Mouse (Mus musculus) hindbrain, embryonic 13.5 days (tissue): Measurements from ENCODE around the gene Glp1r. TPM values are rescaled to one million over a fixed set of nuclear protein-coding genes. Genes with fewer than 3 reads are reported as not detected.

ENCODE experiments used
- ATAC-seq: fragments of 200-750 bp; cut with Nextera tagmentation; 2 replicates; pipeline ENCODE4 v1.8.0; 2017; ENCODE audit warnings: moderate TSS enrichment; ENCODE audit not compliant: low FRiP score
- H3K27ac ChIP-seq: fragments of 300-500 bp; sonication (generic); 2 replicates; pipeline ENCODE4 v1.5.1; 2015; ENCODE audit warnings: inconsistent platforms, mild to moderate bottlenecking, moderate library complexity
- H3K27me3 ChIP-seq: fragments of 300-500 bp; sonication (generic); 2 replicates; pipeline ENCODE4 v1.6.1; 2015; ENCODE audit warnings: mild to moderate bottlenecking, inconsistent platforms
- H3K36me3 ChIP-seq: fragments of 300-500 bp; sonication (generic); 2 replicates; pipeline ENCODE4 v1.6.1; 2015; ENCODE audit warnings: mild to moderate bottlenecking, inconsistent platforms
- H3K4me1 ChIP-seq: fragments of 300-500 bp; sonication (generic); replicated peaks from 2 replicates; pipeline ENCODE4 v1.6.1; 2015; ENCODE audit warnings: inconsistent platforms
- H3K4me2 ChIP-seq: fragments of 300-500 bp; sonication (generic); 2 replicates; pipeline ENCODE4 v1.6.1; 2015; ENCODE audit warnings: inconsistent platforms, mild to moderate bottlenecking, moderate library complexity
- H3K4me3 ChIP-seq: fragments of 300-500 bp; sonication (generic); 2 replicates; pipeline ENCODE4 v1.5.1; 2015; ENCODE audit warnings: mild to moderate bottlenecking, inconsistent platforms
- H3K9ac ChIP-seq: fragments of 300-500 bp; sonication (generic); 2 replicates; pipeline ENCODE4 v1.6.1; 2015; ENCODE audit warnings: mild to moderate bottlenecking, inconsistent platforms
- H3K9me3 ChIP-seq: fragments of 300-500 bp; sonication (generic); 2 replicates; pipeline ENCODE4 v1.6.1; 2016; ENCODE audit warnings: inconsistent platforms
- WGBS: fragments of 180-500 bp; shearing (Covaris S2); methylation state at CpG from one replicate; pipeline ENCODE4 v1.1.7; 2015; 5-methylcytosine and 5-hydroxymethylcytosine counted together
- polyA plus RNA-seq: library from polyadenylated mRNA; unstranded; fragments of >200 nt; fragmentation: Nextera tagmentation; extraction: Ambion mirVana; gene quantifications from 2 replicates; pipeline ENCODE4 v1.2.1, GENCODE M21; 2015

The Glp1r gene
- polyA plus RNA-seq, 1 experiment from 2014 or later: 0.22 TPM

- Histone ChIP-seq H3K27ac (no peak overlapping the region), H3K27me3 (no peaks in the 10 kb centered on the region), H3K4me1 (peaks cover 15% of the 10 kb centered on the region), H3K9me3 (no peaks in the 10 kb centered on the region), H3K4me2 (no peak overlapping the region), H3K36me3 (no peaks in the 10 kb centered on the region), H3K9ac (no peak overlapping the region), H3K4me3 (no peak overlapping the region)
- no peak for ATAC-seq
- WGBS: 67% methylated on average over 2 of the region's 2 CpGs
Observed at GRCm38 (mm10) chr17:30881001-30881400, 20.6 kb upstream of the Glp1r start.

- Histone ChIP-seq H3K27me3 (no peaks in the 10 kb centered on the region), H3K4me3 (no peak overlapping the region), H3K27ac (no peak overlapping the region; the same call in 1 of the 2 replicates), H3K4me1 (peaks cover 15% of the 10 kb centered on the region), H3K4me2 (peak overlapping the region; percentile 23; the same call in 1 of the 2 replicates), H3K9ac (no peak overlapping the region), H3K9me3 (no peaks in the 10 kb centered on the region), H3K36me3 (no peaks in the 10 kb centered on the region)
- peak; percentile 52; the same call in 1 of the 2 replicates for ATAC-seq
- under 1% methylated on average over 6 of the region's 6 CpGs for WGBS
Observed at GRCm38 (mm10) chr17:30882206-30882605, 19.4 kb upstream of the Glp1r start.

- no peak overlapping the region for H3K27ac ChIP-seq
- H3K9me3 ChIP-seq: no peaks in the 10 kb centered on the region
- no peaks in the 10 kb centered on the region for H3K27me3 ChIP-seq
- ATAC-seq: no peak
- peaks cover 15% of the 10 kb centered on the region for H3K4me1 ChIP-seq
- no peak overlapping the region for H3K9ac ChIP-seq
- H3K4me2 ChIP-seq: no peak overlapping the region
- H3K36me3 ChIP-seq: no peaks in the 10 kb centered on the region
- 84% methylated on average over 8 of the region's 8 CpGs for WGBS
- H3K4me3 ChIP-seq: no peak overlapping the region
Observed at GRCm38 (mm10) chr17:30883534-30883933, 18.1 kb upstream of the Glp1r start.

- no peak for ATAC-seq
- WGBS: 48% methylated on average over 1 of the region's 1 CpGs
- H3K36me3 ChIP-seq: no peaks in the 10 kb centered on the region
- H3K27me3 ChIP-seq: no peaks in the 10 kb centered on the region
- H3K9me3 ChIP-seq: no peaks in the 10 kb centered on the region
- H3K4me3 ChIP-seq: no peak overlapping the region
- no peak overlapping the region for H3K27ac ChIP-seq
- no peaks in the 10 kb centered on the region; the same call in 1 of the 2 replicates for H3K4me1 ChIP-seq
- no peak overlapping the region for H3K9ac ChIP-seq
- H3K4me2 ChIP-seq: no peak overlapping the region
Observed at GRCm38 (mm10) chr17:30892086-30892485, 9.5 kb upstream of the Glp1r start.

GRCm38 (mm10) chr17:30892730-30893129 lies 8.9 kb upstream of the Glp1r start:
- H3K27me3 ChIP-seq: no peaks in the 10 kb centered on the region
- no peak overlapping the region for H3K9ac ChIP-seq
- H3K4me2 ChIP-seq: no peak overlapping the region
- H3K36me3 ChIP-seq: no peaks in the 10 kb centered on the region
- WGBS: 49% methylated on average over 2 of the region's 2 CpGs
- no peaks in the 10 kb centered on the region for H3K9me3 ChIP-seq
- H3K27ac ChIP-seq: no peak overlapping the region
- no peaks in the 10 kb centered on the region; the same call in 1 of the 2 replicates for H3K4me1 ChIP-seq
- no peak for ATAC-seq
- no peak overlapping the region for H3K4me3 ChIP-seq

- no peak overlapping the region for H3K9ac ChIP-seq
- peaks cover 10% of the 10 kb centered on the region for H3K4me1 ChIP-seq
- H3K4me3 ChIP-seq: no peak overlapping the region
- no peak overlapping the region for H3K27ac ChIP-seq
- H3K4me2 ChIP-seq: no peak overlapping the region
- no peaks in the 10 kb centered on the region for H3K36me3 ChIP-seq
- no peak for ATAC-seq
- H3K9me3 ChIP-seq: no peaks in the 10 kb centered on the region
- WGBS: 25% methylated on average over 2 of the region's 2 CpGs
- H3K27me3 ChIP-seq: peaks cover 29% of the 10 kb centered on the region
Observed at GRCm38 (mm10) chr17:30897075-30897474, 4.5 kb upstream of the Glp1r start.

- no peak for ATAC-seq
Observed at GRCm38 (mm10) chr17:30904096-30904495, 2.5 kb downstream of the Glp1r start.

GRCm38 (mm10) chr17:30907577-30907976 lies 6.0 kb downstream of the Glp1r start:
- peaks cover 18% of the 10 kb centered on the region for H3K4me1 ChIP-seq
- no peak overlapping the region for H3K4me3 ChIP-seq
- no peaks in the 10 kb centered on the region for H3K9me3 ChIP-seq
- WGBS: 78% methylated on average over 4 of the region's 4 CpGs
- no peaks in the 10 kb centered on the region for H3K36me3 ChIP-seq
- H3K27me3 ChIP-seq: peaks cover 7% of the 10 kb centered on the region
- no peak overlapping the region for H3K27ac ChIP-seq
- ATAC-seq: no peak
- no peak overlapping the region for H3K9ac ChIP-seq
- H3K4me2 ChIP-seq: no peak overlapping the region

More at GRCm38 (mm10) chr17:30904096-30904495, 2.5 kb downstream of the Glp1r start:
- H3K4me2 ChIP-seq: no peak overlapping the region
- 82% methylated on average over 2 of the region's 2 CpGs for WGBS
- no peaks in the 10 kb centered on the region for H3K9me3 ChIP-seq
- no peak overlapping the region for H3K4me3 ChIP-seq
- no peaks in the 10 kb centered on the region for H3K36me3 ChIP-seq
- peaks cover 10% of the 10 kb centered on the region for H3K4me1 ChIP-seq
- H3K27me3 ChIP-seq: peaks cover 41% of the 10 kb centered on the region
- H3K9ac ChIP-seq: no peak overlapping the region
- H3K27ac ChIP-seq: no peak overlapping the region

GRCm38 (mm10) chr17:30910866-30911731 lies 9.5 kb downstream of the Glp1r start:
- Histone ChIP-seq H3K9ac (no peak overlapping the region), H3K27me3 (peaks cover 2% of the 10 kb centered on the region; the same call in 1 of the 2 replicates), H3K36me3 (no peaks in the 10 kb centered on the region), H3K9me3 (no peaks in the 10 kb centered on the region), H3K4me1 (peaks cover 18% of the 10 kb centered on the region), H3K27ac (no peak overlapping the region), H3K4me3 (no peak overlapping the region), H3K4me2 (0 out of 2 replicates have a peak overlapping the region, but pooled peaks have one; percentile 23)
- 64% methylated on average over 27 of the region's 27 CpGs for WGBS
- ATAC-seq: peak; percentile 63

GRCm38 (mm10) chr17:30911732-30912088 lies 10.1 kb downstream of the Glp1r start:
- WGBS: 33% methylated on average over 8 of the region's 8 CpGs
- no peaks in the 10 kb centered on the region for H3K36me3 ChIP-seq
- H3K4me3 ChIP-seq: no peak overlapping the region
- peak; percentile 54 for ATAC-seq
- H3K4me1 ChIP-seq: peaks cover 18% of the 10 kb centered on the region
- peaks cover 2% of the 10 kb centered on the region; the same call in 1 of the 2 replicates for H3K27me3 ChIP-seq
- no peak overlapping the region for H3K9ac ChIP-seq
- 0 out of 2 replicates have a peak overlapping the region, but pooled peaks have one; percentile 23 for H3K4me2 ChIP-seq
- no peaks in the 10 kb centered on the region for H3K9me3 ChIP-seq
- no peak overlapping the region for H3K27ac ChIP-seq

GRCm38 (mm10) chr17:30912536-30912935 lies 10.9 kb downstream of the Glp1r start:
- H3K27ac ChIP-seq: no peak overlapping the region

GRCm38 (mm10) chr17:30914264-30914663 lies 12.6 kb downstream of the Glp1r start:
- no peak overlapping the region for H3K4me3 ChIP-seq
- no peak overlapping the region for H3K9ac ChIP-seq
- no peak for ATAC-seq
- no peak overlapping the region for H3K27ac ChIP-seq
- H3K36me3 ChIP-seq: no peaks in the 10 kb centered on the region
- H3K9me3 ChIP-seq: no peaks in the 10 kb centered on the region
- H3K27me3 ChIP-seq: no peaks in the 10 kb centered on the region
- no peak overlapping the region for H3K4me2 ChIP-seq
- peaks cover 18% of the 10 kb centered on the region for H3K4me1 ChIP-seq

More at GRCm38 (mm10) chr17:30912536-30912935, 10.9 kb downstream of the Glp1r start:
- H3K4me3 ChIP-seq: no peak overlapping the region
- H3K9me3 ChIP-seq: no peaks in the 10 kb centered on the region
- peaks cover 18% of the 10 kb centered on the region for H3K4me1 ChIP-seq
- no peak for ATAC-seq
- H3K27me3 ChIP-seq: peaks cover under 1% of the 10 kb centered on the region; the same call in 1 of the 2 replicates
- no peak overlapping the region for H3K4me2 ChIP-seq
- WGBS: 79% methylated on average over 5 of the region's 5 CpGs
- H3K9ac ChIP-seq: no peak overlapping the region
- no peaks in the 10 kb centered on the region for H3K36me3 ChIP-seq

- H3K4me3 ChIP-seq: no peak overlapping the region
- WGBS: 83% methylated on average over 4 of the region's 4 CpGs
- H3K4me2 ChIP-seq: no peak overlapping the region
- H3K9ac ChIP-seq: no peak overlapping the region
- no peaks in the 10 kb centered on the region for H3K27me3 ChIP-seq
- no peaks in the 10 kb centered on the region for H3K9me3 ChIP-seq
- H3K27ac ChIP-seq: no peak overlapping the region
- no peak for ATAC-seq
- H3K36me3 ChIP-seq: no peaks in the 10 kb centered on the region
- no peaks in the 10 kb centered on the region for H3K4me1 ChIP-seq
Observed at GRCm38 (mm10) chr17:30923566-30923965, 21.9 kb downstream of the Glp1r start.
